Mouse (Mus musculus) forebrain, embryonic 14.5 days (tissue): Measurements from ENCODE around the gene Fstl4. TPM values are rescaled to one million over a fixed set of nuclear protein-coding genes. Genes with fewer than 3 reads are reported as not detected.

ENCODE experiments used
- ATAC-seq: fragments of 200-750 bp; cut with Nextera tagmentation; 2 replicates; pipeline ENCODE4 v1.8.0; 2017; ENCODE audit warnings: mild to moderate bottlenecking, moderate library complexity
- DNase-seq: peaks from one replicate; pipeline ENCODE4 v3.0.0-alpha.2; 2015; ENCODE audit warnings: low spot score
- H3K27ac ChIP-seq: fragments of 300-500 bp; sonication (generic); 2 replicates; pipeline ENCODE4 v1.5.1; 2014; ENCODE audit warnings: low read depth, mild to moderate bottlenecking, control low read depth, low read length, moderate library complexity
- H3K27me3 ChIP-seq: fragments of 300-500 bp; sonication (generic); replicated peaks from 2 replicates; pipeline ENCODE4 v1.6.1; 2014; ENCODE audit warnings: low read length, control low read depth, mixed read lengths; ENCODE audit not compliant: control insufficient read depth, insufficient read depth
- H3K36me3 ChIP-seq: fragments of 300-500 bp; sonication (generic); 2 replicates; pipeline ENCODE4 v1.6.1; 2014; ENCODE audit warnings: low read length, control low read depth; ENCODE audit not compliant: control insufficient read depth, insufficient read depth
- H3K4me1 ChIP-seq: fragments of 300-500 bp; sonication (generic); 2 replicates; pipeline ENCODE4 v1.6.1; 2014; ENCODE audit warnings: antibody characterized with exemption, low read length, control low read depth; ENCODE audit not compliant: control insufficient read depth, insufficient read depth
- H3K4me2 ChIP-seq: fragments of 300-500 bp; sonication (generic); 2 replicates; pipeline ENCODE4 v1.6.1; 2014; ENCODE audit warnings: mild to moderate bottlenecking, control low read depth, low read length
- H3K4me3 ChIP-seq: fragments of 300-500 bp; sonication (generic); 2 replicates; pipeline ENCODE4 v1.5.1; 2014; ENCODE audit warnings: low read depth, low read length, control low read depth
- H3K9ac ChIP-seq: fragments of 300-500 bp; sonication (generic); 2 replicates; pipeline ENCODE4 v1.6.1; 2014; ENCODE audit warnings: mild to moderate bottlenecking, low read length, control low read depth, moderate library complexity
- H3K9me3 ChIP-seq: fragments of 300-500 bp; sonication (generic); replicated peaks from 2 replicates; pipeline ENCODE4 v1.6.1; 2016; ENCODE audit warnings: low read length, control low read depth, mixed read lengths; ENCODE audit not compliant: control insufficient read depth
- WGBS: fragments of 180-500 bp; shearing (Covaris S2); extraction: QIAGEN DNeasy Blood & Tissue Kit; methylation state at CpG from one replicate; pipeline ENCODE4 v1.1.7; 2014; 5-methylcytosine and 5-hydroxymethylcytosine counted together
- polyA plus RNA-seq: library from polyadenylated mRNA; unstranded; fragments of >200 nt; fragmentation: Nextera tagmentation; extraction: Ambion mirVana; gene quantifications from 2 replicates; pipeline ENCODE4 v1.2.1, GENCODE M21; 2014

The Fstl4 gene
- polyA plus RNA-seq, 1 experiment from 2014 or later: 2.4 TPM

DNA sequence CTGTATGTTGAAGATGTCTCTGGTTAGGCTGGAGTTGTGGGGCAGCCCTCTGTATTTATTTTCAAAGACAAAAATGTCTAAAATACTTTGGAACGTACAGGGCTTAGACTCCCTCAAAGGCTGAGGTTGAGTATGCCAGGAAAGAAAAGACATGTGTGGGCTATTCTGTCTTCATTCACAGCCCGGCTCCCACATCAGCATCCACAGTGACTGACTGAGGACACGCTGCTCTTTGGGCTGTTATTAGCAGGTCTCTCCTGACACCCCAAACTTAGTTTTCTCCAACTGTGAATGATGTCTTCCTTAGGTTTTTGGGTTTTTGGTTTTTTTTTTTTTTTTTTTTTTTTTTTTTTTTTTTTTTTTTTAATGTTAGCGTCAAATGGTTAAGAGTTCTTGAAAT lies 51.6 kb downstream of the Fstl4 start:
- H3K27me3 ChIP-seq: no peaks in the 10 kb centered on the region
- no peak for ATAC-seq
- no peaks in the 10 kb centered on the region for H3K4me1 ChIP-seq
- no peaks in the 10 kb centered on the region; the same call in 1 of the 2 replicates for H3K9me3 ChIP-seq
- 82% methylated on average over 4 of the region's 4 CpGs for WGBS
- H3K9ac ChIP-seq: no peak overlapping the region
- no peak overlapping the region for H3K27ac ChIP-seq
- H3K4me3 ChIP-seq: no peak overlapping the region
- no peak overlapping the region for H3K4me2 ChIP-seq
- H3K36me3 ChIP-seq: no peaks in the 10 kb centered on the region
- DNase-seq: no peak

DNA sequence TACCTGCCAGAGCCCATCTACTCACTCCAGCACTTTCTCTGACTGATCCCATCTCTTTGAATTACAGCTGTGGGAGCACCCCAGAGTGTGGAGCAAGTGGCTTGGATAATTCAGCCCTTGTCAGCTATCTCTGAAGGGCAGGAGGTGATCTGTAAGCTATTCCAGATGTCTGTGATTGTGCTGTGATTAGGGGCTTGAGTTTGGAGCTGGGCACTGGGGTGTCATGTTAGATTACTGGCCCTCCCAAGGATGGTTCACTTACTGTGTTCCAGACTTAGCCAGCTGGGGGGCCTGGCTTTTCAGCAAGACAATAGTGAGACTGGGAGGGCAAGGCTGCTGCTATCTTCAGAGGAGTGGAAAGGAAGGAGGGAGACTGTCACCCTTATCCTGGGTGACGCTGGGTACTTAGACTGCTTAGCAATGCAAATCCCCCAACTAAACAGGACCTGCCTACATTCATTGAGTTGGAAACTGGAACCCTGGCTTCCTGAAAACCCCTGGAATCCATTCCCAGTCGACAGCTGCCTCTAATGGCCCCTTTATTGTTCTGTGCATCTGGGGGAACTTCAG lies 56.0 kb downstream of the Fstl4 start:
- Histone ChIP-seq H3K4me1 (no peaks in the 10 kb centered on the region), H3K4me3 (no peak overlapping the region), H3K4me2 (no peak overlapping the region), H3K9ac (no peak overlapping the region), H3K36me3 (no peaks in the 10 kb centered on the region), H3K9me3 (no peaks in the 10 kb centered on the region; the same call in none of the 2 replicates), H3K27ac (no peak overlapping the region), H3K27me3 (no peaks in the 10 kb centered on the region)
- no peak for ATAC-seq
- 4% methylated on average over 2 of the region's 2 CpGs for WGBS
- peak; percentile 17 for DNase-seq

DNA sequence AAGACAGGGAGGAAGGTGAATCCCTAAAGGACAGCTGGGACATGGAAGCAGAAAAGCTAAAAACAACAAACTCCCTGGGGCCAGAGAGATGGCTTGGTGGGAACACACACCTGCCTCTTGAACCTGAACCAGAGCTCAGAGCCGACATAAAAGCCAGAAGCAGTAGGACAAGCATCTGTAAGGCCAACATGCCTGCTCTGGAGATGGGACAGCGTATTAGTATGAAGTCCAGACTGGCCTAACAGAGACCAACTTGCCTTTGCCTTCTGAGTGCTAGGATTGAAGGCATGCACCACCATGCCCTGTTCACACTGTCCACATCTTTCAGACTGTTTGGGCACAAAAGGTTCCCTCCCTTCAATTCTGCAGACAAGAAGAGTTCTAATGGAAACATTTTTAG lies 62.2 kb downstream of the Fstl4 start:
- Histone ChIP-seq H3K4me3 (no peak overlapping the region), H3K36me3 (no peaks in the 10 kb centered on the region), H3K27me3 (no peaks in the 10 kb centered on the region), H3K27ac (no peak overlapping the region), H3K4me2 (no peak overlapping the region), H3K9me3 (no peaks in the 10 kb centered on the region; the same call in 1 of the 2 replicates), H3K4me1 (no peaks in the 10 kb centered on the region), H3K9ac (no peak overlapping the region)
- DNase-seq (no peak), ATAC-seq (no peak)
- 88% methylated on average over 2 of the region's 2 CpGs for WGBS

- 27% methylated on average over 12 of the region's 12 CpGs for WGBS
- no peaks in the 10 kb centered on the region for H3K9me3 ChIP-seq
- no peak overlapping the region for H3K27ac ChIP-seq
- H3K4me3 ChIP-seq: no peak overlapping the region
- no peaks in the 10 kb centered on the region for H3K36me3 ChIP-seq
- ATAC-seq: no peak
- H3K4me1 ChIP-seq: no peaks in the 10 kb centered on the region; the same call in 1 of the 2 replicates
- no peaks in the 10 kb centered on the region for H3K27me3 ChIP-seq
- H3K9ac ChIP-seq: no peak overlapping the region
- H3K4me2 ChIP-seq: no peak overlapping the region
- DNase-seq: no peak
These were observed 67.3 kb downstream of the Fstl4 start for GRCm38 (mm10) chr11:52831631-52832310.

DNA sequence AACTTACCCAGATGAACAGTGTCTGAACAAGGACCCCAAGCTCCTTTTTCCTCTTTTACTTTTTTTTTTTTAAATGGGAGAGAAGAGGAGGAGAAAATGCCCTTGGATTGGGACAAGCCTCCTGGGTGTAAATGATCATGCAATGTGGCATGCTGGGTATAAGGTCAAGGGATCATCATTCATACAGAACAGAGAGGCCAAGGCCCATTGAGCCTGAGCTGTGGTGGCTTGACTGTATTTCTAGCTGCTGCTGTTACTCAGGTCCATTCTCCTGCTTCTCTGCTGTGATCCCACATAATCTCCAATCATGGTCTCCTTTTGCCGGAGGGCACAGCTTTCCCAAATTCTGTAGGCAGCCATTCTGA lies 67.9 kb downstream of the Fstl4 start:
- Histone ChIP-seq H3K9ac (no peak overlapping the region), H3K27ac (no peak overlapping the region), H3K4me3 (no peak overlapping the region), H3K4me1 (no peaks in the 10 kb centered on the region; the same call in 1 of the 2 replicates), H3K9me3 (no peaks in the 10 kb centered on the region), H3K4me2 (no peak overlapping the region), H3K36me3 (no peaks in the 10 kb centered on the region), H3K27me3 (no peaks in the 10 kb centered on the region)
- DNase-seq: no peak
- WGBS: 83% methylated on average over 1 of the region's 1 CpGs
- ATAC-seq: no peak

- no peak overlapping the region for H3K27ac ChIP-seq
- H3K4me1 ChIP-seq: no peaks in the 10 kb centered on the region
- H3K36me3 ChIP-seq: no peaks in the 10 kb centered on the region
- H3K4me2 ChIP-seq: no peak overlapping the region
- H3K27me3 ChIP-seq: no peaks in the 10 kb centered on the region
- DNase-seq: no peak
- H3K4me3 ChIP-seq: no peak overlapping the region
- ATAC-seq: no peak
- no peak overlapping the region for H3K9ac ChIP-seq
- 87% methylated on average over 2 of the region's 2 CpGs for WGBS
- no peaks in the 10 kb centered on the region for H3K9me3 ChIP-seq
These were observed 84.3 kb downstream of the Fstl4 start for GRCm38 (mm10) chr11:52848691-52849090.

GRCm38 (mm10) chr11:52850071-52850470 lies 85.6 kb downstream of the Fstl4 start:
- Histone ChIP-seq H3K36me3 (no peaks in the 10 kb centered on the region), H3K4me3 (no peak overlapping the region), H3K9ac (no peak overlapping the region), H3K9me3 (no peaks in the 10 kb centered on the region), H3K4me1 (no peaks in the 10 kb centered on the region), H3K27ac (no peak overlapping the region), H3K27me3 (no peaks in the 10 kb centered on the region), H3K4me2 (no peak overlapping the region)
- ATAC-seq: no peak
- no peak for DNase-seq
- whole genome bisulfite sequencing: 88% methylated on average over 3 of the region's 3 CpGs

DNA sequence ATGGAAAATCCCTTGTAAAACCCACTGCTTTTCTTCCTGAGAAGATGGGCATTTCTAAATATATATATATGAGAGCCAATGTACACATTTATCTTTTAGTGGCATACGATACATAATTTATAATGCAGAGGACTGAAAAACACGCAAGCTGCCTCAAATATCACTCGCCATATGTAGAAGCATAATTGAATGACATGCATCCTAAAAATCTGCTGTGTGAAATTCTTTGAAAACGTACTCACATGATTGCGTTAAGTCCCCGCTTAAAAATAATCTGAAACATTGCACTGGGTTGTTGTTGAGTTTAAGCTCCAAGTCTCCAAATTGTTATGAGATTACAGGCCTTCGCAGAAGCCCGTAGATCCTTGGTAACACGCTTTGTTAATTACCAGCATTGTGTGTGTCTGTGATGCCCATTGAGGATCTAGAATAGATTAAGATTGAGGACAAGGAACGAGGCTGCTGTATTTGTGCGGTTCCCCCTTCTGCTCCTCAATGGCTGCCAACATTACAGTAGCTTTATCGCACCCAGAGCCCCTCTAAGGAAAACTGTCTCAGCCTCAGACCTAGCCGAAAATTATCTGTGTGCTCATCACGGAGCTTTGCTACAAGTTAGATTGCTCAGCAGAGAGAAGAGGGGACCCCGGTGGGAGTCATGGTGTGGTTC lies 108.5 kb downstream of the Fstl4 start:
- Histone ChIP-seq H3K27me3 (no peaks in the 10 kb centered on the region), H3K4me2 (no peak overlapping the region), H3K4me1 (no peaks in the 10 kb centered on the region), H3K4me3 (no peak overlapping the region), H3K36me3 (no peaks in the 10 kb centered on the region), H3K9me3 (no peaks in the 10 kb centered on the region; the same call in 1 of the 2 replicates), H3K27ac (no peak overlapping the region; the same call in 1 of the 2 replicates), H3K9ac (no peak overlapping the region)
- DNase-seq: peak; percentile 60
- whole genome bisulfite sequencing: 80% methylated on average over 15 of the region's 15 CpGs
- no peak; the same call in 1 of the 2 replicates for ATAC-seq
